Mouse (Mus musculus) midbrain, embryonic 10.5 days (tissue): Measurements from ENCODE around the gene Slc26a6. TPM values are rescaled to one million over a fixed set of nuclear protein-coding genes. Genes with fewer than 3 reads are reported as not detected.
A peak's percentile ranks its signal among the peaks of the same experiment; 100 is the strongest.

ENCODE experiments used
- DNase-seq: peaks from one replicate; pipeline ENCODE4 v3.0.0-alpha.2; 2017; ENCODE audit warnings: low spot score
- H3K27ac ChIP-seq: fragments of 300-500 bp; sonication (generic); replicated peaks from 2 replicates; pipeline ENCODE4 v1.5.1; 2016; ENCODE audit warnings: mild to moderate bottlenecking
- H3K27me3 ChIP-seq: fragments of 300-500 bp; sonication (generic); 2 replicates; pipeline ENCODE4 v1.6.1; 2016; ENCODE audit warnings: low read depth, mild to moderate bottlenecking; ENCODE audit not compliant: poor library complexity, severe bottlenecking
- H3K36me3 ChIP-seq: fragments of 300-500 bp; sonication (generic); 2 replicates; pipeline ENCODE4 v1.6.1; 2016; ENCODE audit warnings: mild to moderate bottlenecking, moderate library complexity
- H3K4me1 ChIP-seq: fragments of 300-500 bp; sonication (generic); 2 replicates; pipeline ENCODE4 v1.6.1; 2016
- H3K4me3 ChIP-seq: fragments of 300-500 bp; sonication (generic); 2 replicates; pipeline ENCODE4 v1.5.1; 2016; ENCODE audit warnings: mild to moderate bottlenecking, moderate library complexity
- H3K9me3 ChIP-seq: fragments of 300-500 bp; sonication (generic); replicated peaks from 2 replicates; pipeline ENCODE4 v1.6.1; 2016; ENCODE audit warnings: mild to moderate bottlenecking
- WGBS: fragments of 180-500 bp; shearing (Covaris S2); methylation state at CpG from one replicate; pipeline ENCODE4 v1.1.7; 2016; 5-methylcytosine and 5-hydroxymethylcytosine counted together
- polyA plus RNA-seq: library from polyadenylated mRNA; unstranded; fragments of >200 nt; fragmentation: Nextera tagmentation; extraction: Ambion mirVana; gene quantifications from 2 replicates; pipeline ENCODE4 v1.2.1, GENCODE M21; 2016

Gene Slc26a6
- polyA plus RNA-seq, 1 experiment from 2014 or later = 9.5 TPM

DNA sequence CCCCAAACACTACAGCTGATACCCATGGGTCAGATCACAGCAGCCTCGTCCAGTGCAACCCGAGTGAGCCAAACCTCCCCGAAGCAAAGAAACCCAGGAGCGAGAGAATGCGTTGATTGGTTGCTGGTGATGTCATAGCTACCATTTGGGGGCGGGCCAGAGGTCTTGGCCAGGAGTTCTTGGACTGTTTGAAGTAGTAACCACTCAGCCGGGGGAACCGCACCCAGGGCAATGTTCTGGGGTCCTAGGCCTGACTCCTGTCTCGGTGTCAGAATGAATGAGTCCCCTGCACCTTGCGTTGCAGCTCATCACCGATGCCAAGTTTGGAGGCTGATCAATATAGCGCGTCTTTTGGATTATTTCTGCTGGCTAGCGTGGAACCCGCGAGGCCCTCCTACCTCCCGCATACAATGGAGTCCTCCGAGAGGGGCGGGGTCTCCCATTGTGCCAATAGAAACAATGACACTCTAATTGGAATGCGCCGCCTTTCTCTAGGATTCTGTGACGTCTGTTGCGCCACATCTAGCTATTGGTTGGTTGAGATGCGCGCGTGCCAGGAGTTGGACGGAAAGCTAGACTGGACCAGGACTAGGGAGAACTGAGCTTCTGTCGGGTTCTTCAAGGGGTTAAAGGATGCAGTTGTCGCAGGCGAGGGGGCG lies 28.2 kb upstream of the Slc26a6 start:
- Histone ChIP-seq H3K27ac (peak overlapping the region; percentile 82), H3K27me3 (peaks cover 73% of the 10 kb centered on the region), H3K9me3 (no peaks in the 10 kb centered on the region), H3K36me3 (peaks cover 24% of the 10 kb centered on the region; the same call in 1 of the 2 replicates), H3K4me1 (peaks cover 43% of the 10 kb centered on the region), H3K4me3 (peak overlapping the region; percentile 68)
- DNase-seq = peak; percentile 77
- WGBS = under 1% methylated on average over 31 of the region's 31 CpGs

DNA sequence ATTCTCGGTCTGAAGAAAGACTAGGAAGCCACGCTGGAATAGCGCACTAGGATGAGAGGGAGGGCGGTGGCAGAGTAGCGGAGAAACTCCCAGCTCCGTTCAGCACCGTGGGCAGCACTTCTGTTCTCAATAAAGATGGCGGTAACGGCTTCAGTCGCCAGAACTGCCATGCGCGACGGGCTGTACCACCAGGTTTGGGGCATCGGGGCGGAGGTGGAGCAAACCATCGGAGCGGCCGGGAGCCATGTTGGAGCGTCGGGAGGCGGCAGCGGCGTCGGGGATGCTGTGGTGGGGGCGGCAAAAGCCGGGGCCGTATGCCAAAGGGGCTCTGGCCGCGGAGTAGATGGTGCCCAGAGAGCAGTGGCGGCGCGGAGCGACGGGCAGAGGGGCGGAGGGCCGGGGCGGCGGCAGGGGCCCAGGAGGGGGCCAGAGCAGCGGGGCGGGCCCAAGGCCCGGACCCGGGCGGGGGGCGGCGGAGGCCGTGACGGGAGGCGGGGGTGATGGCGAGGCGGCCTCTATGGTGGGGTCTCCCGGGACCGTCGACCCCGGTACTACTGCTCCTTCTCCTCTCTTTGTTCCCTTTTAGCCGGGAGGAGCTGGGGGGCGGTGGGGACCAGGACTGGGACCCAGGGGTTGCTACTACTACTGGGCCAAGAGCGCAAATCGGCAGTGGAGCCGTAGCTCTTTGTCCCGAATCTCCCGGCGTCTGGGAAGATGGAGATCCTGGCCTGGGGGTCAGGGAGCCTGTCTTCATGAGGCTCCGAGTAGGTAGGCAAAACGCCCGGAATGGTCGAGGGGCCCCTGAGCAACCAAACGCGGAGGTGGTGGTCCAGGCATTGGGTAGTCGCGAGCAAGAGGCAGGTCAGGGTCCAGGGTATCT lies 27.0 kb upstream of the Slc26a6 start, which contains the start of gene Celsr3:
Gene Celsr3 (plus strand): TSS at position 501 of the 880 bp plus-strand sequence.
- 2% methylated on average over 69 of the region's 70 CpGs for WGBS
- peak within 1 kb of the TSS; percentile 82 for H3K27ac ChIP-seq
- H3K9me3 ChIP-seq = no peaks in the 10 kb centered on the region
- H3K27me3 ChIP-seq = peaks cover 84% of the 10 kb centered on the region
- peak within 1 kb of the TSS; percentile 68 for H3K4me3 ChIP-seq
- DNase-seq = peak; percentile 89
- peaks cover 29% of the 10 kb centered on the region; the same call in 1 of the 2 replicates for H3K36me3 ChIP-seq
- H3K4me1 ChIP-seq = peaks cover 46% of the 10 kb centered on the region

DNA sequence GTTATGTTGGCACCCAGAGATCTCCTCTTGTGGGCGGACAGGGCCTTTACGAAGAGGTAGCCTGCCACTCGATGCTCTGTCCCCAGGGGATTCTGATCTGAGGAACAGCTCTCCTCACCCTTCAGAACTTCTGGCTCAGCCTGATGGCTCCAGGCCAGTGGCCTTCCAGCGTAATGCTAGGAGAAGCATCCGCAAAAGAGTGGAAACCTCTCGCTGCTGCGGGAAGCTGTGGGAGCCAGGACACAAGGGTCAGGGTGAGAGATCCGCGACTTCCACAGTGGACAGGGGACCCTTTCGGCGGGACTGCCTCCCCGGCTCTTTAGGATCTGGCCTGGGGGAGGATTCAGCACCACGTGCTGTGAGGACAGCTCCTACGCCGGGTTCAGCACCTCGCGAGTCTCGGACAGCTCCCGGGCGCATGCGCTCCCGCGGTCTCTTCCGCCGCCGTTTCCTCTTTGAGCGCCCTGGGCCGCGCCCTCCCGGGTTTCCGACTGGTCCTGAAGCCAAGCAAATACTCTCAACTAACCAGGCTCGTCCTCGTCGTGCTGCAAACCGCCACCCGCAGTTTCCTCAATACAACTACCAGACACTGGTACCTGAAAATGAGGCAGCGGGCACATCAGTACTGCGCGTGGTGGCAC lies 26.3 kb upstream of the Slc26a6 start:
- peak overlapping the region; percentile 82 for H3K27ac ChIP-seq
- no peaks in the 10 kb centered on the region for H3K9me3 ChIP-seq
- H3K4me1 ChIP-seq = peaks cover 53% of the 10 kb centered on the region
- peak; percentile 84 for DNase-seq
- H3K27me3 ChIP-seq = peaks cover 92% of the 10 kb centered on the region
- 2% methylated on average over 39 of the region's 39 CpGs for WGBS
- H3K4me3 ChIP-seq = peak overlapping the region; percentile 68
- peaks cover 29% of the 10 kb centered on the region; the same call in 1 of the 2 replicates for H3K36me3 ChIP-seq

DNA sequence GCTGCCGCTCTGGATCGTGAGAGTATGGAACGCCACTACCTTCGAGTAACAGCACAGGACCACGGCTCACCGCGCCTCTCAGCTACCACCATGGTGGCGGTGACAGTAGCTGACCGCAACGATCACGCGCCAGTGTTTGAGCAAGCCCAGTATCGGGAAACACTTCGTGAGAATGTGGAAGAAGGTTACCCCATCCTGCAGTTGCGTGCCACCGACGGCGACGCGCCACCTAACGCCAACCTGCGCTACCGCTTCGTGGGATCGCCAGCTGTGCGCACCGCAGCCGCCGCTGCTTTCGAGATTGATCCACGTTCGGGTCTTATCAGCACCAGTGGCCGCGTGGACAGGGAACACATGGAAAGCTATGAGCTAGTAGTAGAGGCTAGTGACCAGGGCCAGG lies 25.6 kb upstream of the Slc26a6 start:
- no peak for DNase-seq
- peak overlapping the region; percentile 68 for H3K4me3 ChIP-seq
- peaks cover 29% of the 10 kb centered on the region; the same call in 1 of the 2 replicates for H3K36me3 ChIP-seq
- peaks cover 98% of the 10 kb centered on the region for H3K27me3 ChIP-seq
- peaks cover 59% of the 10 kb centered on the region for H3K4me1 ChIP-seq
- no peak overlapping the region for H3K27ac ChIP-seq
- WGBS = 15% methylated on average over 34 of the region's 34 CpGs
- no peaks in the 10 kb centered on the region for H3K9me3 ChIP-seq

DNA sequence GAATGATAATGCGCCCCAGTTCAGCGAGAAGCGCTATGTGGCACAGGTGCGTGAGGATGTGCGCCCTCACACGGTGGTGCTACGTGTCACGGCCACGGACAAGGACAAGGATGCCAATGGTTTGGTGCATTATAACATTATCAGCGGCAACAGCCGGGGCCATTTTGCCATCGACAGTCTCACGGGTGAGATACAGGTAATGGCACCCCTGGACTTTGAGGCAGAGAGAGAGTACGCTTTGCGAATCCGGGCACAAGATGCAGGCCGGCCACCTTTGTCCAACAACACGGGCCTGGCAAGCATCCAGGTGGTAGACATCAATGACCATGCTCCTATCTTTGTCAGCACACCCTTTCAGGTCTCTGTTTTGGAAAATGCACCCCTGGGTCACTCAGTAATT lies 25.2 kb upstream of the Slc26a6 start:
- no peaks in the 10 kb centered on the region for H3K9me3 ChIP-seq
- 63% methylated on average over 18 of the region's 18 CpGs for WGBS
- DNase-seq = no peak
- H3K27ac ChIP-seq = no peak overlapping the region
- H3K4me1 ChIP-seq = peaks cover 64% of the 10 kb centered on the region
- H3K27me3 ChIP-seq = peaks cover 100% of the 10 kb centered on the region
- peak overlapping the region; percentile 68 for H3K4me3 ChIP-seq
- H3K36me3 ChIP-seq = peaks cover 31% of the 10 kb centered on the region; the same call in 1 of the 2 replicates

DNA sequence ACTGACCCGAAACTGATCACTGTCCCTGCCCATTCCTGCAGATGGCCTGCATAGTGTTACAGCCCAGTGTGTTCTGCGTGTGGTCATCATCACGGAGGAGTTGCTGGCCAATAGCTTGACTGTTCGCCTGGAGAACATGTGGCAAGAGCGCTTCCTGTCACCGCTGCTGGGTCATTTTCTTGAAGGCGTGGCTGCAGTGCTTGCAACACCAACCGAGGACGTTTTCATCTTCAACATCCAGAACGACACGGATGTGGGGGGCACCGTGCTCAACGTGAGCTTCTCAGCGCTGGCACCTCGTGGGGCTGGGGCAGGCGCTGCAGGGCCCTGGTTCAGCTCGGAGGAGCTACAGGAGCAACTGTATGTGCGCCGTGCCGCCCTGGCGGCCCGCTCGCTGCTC lies 21.4 kb upstream of the Slc26a6 start:
- DNase-seq = no peak
- H3K4me3 ChIP-seq = peak overlapping the region; percentile 66
- WGBS = 10% methylated on average over 23 of the region's 23 CpGs
- no peaks in the 10 kb centered on the region for H3K9me3 ChIP-seq
- H3K27me3 ChIP-seq = peaks cover 80% of the 10 kb centered on the region
- H3K27ac ChIP-seq = no peak overlapping the region
- peaks cover 37% of the 10 kb centered on the region for H3K4me1 ChIP-seq
- peaks cover 68% of the 10 kb centered on the region for H3K36me3 ChIP-seq

DNA sequence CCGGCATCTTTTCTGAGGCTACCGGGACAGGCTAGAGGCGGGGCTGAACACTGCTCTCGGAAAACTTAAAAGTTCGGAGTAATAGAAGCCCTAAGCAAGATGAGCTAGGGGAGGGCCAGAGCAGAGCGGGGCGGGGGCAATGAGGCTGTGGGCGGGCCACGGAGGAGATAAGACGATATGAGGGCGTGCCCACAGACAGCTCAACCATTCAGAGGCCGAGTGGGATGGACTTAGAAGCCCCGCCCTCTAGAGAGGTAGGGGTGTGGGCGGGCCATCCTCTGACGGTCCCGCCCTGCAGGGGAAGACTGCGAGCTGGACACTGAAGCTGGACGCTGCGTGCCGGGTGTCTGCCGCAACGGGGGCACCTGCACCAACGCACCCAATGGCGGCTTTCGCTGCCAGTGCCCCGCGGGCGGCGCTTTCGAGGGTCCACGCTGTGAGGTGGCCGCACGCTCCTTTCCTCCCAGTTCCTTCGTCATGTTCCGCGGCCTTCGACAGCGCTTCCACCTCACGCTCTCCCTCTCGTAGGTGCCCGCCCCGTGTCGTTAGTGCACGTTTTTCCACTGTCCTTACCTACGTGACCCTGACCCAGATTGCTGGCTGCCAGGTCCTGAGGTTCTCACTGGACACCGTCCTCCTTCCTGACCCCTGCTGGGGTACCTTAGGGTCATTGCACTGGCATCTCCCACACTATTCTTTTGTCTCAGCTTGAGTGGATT lies 20.5 kb upstream of the Slc26a6 start:
- peaks cover 76% of the 10 kb centered on the region for H3K36me3 ChIP-seq
- H3K9me3 ChIP-seq = no peaks in the 10 kb centered on the region
- peaks cover 71% of the 10 kb centered on the region for H3K27me3 ChIP-seq
- DNase-seq = peak; percentile 92
- WGBS = 2% methylated on average over 46 of the region's 46 CpGs
- peak overlapping the region; percentile 66 for H3K4me3 ChIP-seq
- no peak overlapping the region for H3K27ac ChIP-seq
- peaks cover 28% of the 10 kb centered on the region for H3K4me1 ChIP-seq

DNA sequence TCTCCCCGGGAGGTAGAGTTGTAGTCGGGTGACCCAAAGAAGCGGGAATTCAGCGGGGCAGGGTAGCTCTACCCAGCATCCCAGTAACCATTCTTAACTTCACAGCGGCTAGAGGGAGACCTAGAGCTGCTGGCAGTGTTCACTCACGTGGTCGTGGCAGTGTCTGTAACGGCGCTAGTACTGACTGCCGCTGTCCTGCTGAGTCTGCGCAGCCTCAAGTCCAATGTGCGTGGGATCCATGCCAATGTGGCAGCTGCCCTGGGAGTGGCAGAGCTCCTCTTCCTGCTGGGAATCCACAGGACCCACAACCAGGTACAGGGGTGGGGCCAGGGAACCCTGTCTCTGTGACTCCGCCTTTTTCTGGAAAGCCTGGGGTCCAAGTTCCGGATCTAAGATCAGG lies 10.1 kb upstream of the Slc26a6 start:
- Histone ChIP-seq H3K4me3 (0 out of 2 replicates have a peak overlapping the region, but pooled peaks have one; percentile 22), H3K36me3 (peaks cover 93% of the 10 kb centered on the region), H3K27ac (no peak overlapping the region), H3K9me3 (no peaks in the 10 kb centered on the region), H3K27me3 (peaks cover 32% of the 10 kb centered on the region), H3K4me1 (peaks cover 9% of the 10 kb centered on the region; the same call in 1 of the 2 replicates)
- no peak for DNase-seq
- 20% methylated on average over 14 of the region's 14 CpGs for WGBS

DNA sequence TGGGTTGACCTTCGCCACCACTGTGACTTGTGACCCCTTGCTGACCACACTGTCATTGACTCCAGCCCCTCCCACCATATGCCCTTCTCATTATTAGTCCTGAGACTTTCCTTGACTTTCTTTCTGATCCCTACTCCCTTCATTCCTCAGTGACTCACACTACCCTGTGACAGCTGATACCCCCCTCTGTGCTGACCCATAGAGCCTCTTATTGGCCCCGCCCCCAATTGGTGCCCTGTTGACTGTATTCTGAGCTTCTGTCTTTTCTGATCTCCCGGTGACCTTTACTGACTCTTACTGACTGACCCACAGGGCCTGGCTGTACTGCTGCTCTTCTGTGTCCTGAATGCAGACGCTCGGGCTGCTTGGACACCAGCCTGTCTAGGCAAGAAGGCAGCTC lies 7.7 kb upstream of the Slc26a6 start:
- H3K36me3 ChIP-seq = peaks cover 94% of the 10 kb centered on the region
- no peak overlapping the region for H3K27ac ChIP-seq
- 76% methylated on average over 5 of the region's 5 CpGs for WGBS
- DNase-seq = no peak
- peaks cover 32% of the 10 kb centered on the region for H3K27me3 ChIP-seq
- no peak overlapping the region for H3K4me3 ChIP-seq
- no peaks in the 10 kb centered on the region for H3K9me3 ChIP-seq
- peaks cover 9% of the 10 kb centered on the region; the same call in 1 of the 2 replicates for H3K4me1 ChIP-seq

DNA sequence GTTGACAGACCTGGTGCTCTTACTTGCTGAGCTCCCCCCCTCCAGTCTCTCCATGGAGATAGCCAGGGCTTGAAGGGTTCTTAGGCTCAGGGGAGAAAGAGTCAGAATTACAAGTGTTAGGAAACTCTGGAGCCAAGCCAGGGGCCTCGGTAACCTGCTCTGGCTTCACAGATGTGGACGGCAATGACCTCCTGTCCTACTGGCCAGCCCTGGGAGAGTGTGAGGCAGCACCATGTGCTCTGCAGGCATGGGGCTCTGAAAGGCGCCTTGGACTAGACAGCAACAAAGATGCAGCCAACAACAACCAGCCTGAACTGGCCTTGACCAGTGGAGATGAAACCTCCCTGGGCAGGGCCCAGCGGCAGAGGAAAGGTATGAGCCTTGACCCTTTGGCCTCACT lies 5.7 kb upstream of the Slc26a6 start:
- no peak overlapping the region for H3K27ac ChIP-seq
- DNase-seq = no peak
- peaks cover 17% of the 10 kb centered on the region for H3K27me3 ChIP-seq
- 85% methylated on average over 4 of the region's 4 CpGs for WGBS
- H3K36me3 ChIP-seq = peaks cover 74% of the 10 kb centered on the region
- H3K4me3 ChIP-seq = no peak overlapping the region
- peaks cover 19% of the 10 kb centered on the region for H3K4me1 ChIP-seq
- H3K9me3 ChIP-seq = no peaks in the 10 kb centered on the region

DNA sequence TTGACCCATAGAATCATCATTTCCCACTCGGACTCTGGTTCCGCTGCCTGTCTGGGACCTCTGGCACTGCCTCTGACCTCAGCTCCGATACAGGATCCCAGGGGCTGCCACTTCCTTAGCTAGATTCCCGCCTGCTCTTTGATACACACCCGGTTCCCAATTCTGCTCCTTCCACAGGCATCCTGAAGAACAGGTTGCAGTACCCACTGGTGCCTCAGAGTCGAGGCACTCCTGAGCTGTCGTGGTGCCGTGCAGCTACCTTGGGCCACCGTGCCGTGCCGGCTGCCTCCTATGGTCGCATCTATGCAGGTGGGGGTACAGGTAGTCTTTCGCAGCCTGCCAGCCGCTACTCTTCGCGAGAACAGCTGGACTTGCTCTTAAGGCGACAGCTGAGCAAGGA lies 4.7 kb upstream of the Slc26a6 start:
- no peaks in the 10 kb centered on the region for H3K9me3 ChIP-seq
- H3K27me3 ChIP-seq = peaks cover 6% of the 10 kb centered on the region; the same call in 1 of the 2 replicates
- WGBS = 83% methylated on average over 17 of the region's 17 CpGs
- H3K4me3 ChIP-seq = no peak overlapping the region
- no peak for DNase-seq
- H3K36me3 ChIP-seq = peaks cover 64% of the 10 kb centered on the region
- peaks cover 23% of the 10 kb centered on the region for H3K4me1 ChIP-seq
- H3K27ac ChIP-seq = no peak overlapping the region
